Mouse (Mus musculus): ENCODE measurements around the gene Cpne5. TPM values are rescaled to one million over a fixed set of nuclear protein-coding genes. Genes with fewer than 3 reads are reported as not detected.
A peak's percentile ranks its signal among the peaks of the same experiment; 100 is the strongest.

Gene Cpne5
- polyA plus RNA-seq, 1 experiment from 2014 or later, result 24.9 TPM

DNA sequence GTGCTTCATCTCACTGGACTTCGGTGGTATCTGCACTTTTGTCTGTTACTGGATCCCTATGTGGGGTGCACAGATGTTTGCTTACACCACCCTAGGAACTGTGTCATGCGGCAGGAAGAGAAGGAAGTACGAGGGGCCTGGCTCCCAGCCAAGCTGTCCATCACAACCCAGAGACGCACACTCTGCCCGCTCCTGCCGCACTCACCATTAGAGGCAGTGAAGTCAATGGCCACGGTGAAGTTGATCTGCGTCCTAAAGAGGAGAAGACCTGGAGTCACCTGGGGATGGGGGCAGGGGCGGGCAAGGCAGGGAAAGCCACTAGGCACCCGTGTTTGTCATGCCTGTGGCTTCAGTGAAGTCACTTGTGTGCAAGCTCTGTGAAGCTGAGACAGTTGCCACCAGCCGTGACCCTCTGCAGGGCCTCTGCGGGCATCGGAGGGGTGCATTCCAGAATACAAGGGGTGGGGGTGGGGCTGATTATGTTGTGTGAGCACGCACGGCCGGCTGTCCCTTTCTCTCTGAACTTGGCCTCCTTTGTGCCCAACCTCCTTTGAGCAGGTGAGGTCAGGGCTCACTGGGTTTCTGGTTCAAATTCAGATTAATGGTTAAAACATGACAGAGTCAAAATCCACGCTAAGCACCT is 73.4 kb downstream of the Cpne5 start:
- peak overlapping the region; percentile 56; the same call in 1 of the 2 replicates for H3K27ac ChIP-seq (replicated peaks)
- no peaks in the 10 kb centered on the region for H3K36me3 ChIP-seq
- H3K4me2 ChIP-seq (replicated peaks), result no peak overlapping the region
- H3K9me3 ChIP-seq, result no peaks in the 10 kb centered on the region
- no peak overlapping the region for H3K9ac ChIP-seq (replicated peaks)
- 0 out of 2 replicates have a peak, but pooled peaks have one; percentile 33 for ATAC-seq (replicated peaks)
- H3K4me1 ChIP-seq, result peaks cover 21% of the 10 kb centered on the region
- no peak overlapping the region for H3K4me3 ChIP-seq
- 11% methylated on average over 17 of the region's 17 CpGs for WGBS
- H3K27me3 ChIP-seq, result no peaks in the 10 kb centered on the region

DNA sequence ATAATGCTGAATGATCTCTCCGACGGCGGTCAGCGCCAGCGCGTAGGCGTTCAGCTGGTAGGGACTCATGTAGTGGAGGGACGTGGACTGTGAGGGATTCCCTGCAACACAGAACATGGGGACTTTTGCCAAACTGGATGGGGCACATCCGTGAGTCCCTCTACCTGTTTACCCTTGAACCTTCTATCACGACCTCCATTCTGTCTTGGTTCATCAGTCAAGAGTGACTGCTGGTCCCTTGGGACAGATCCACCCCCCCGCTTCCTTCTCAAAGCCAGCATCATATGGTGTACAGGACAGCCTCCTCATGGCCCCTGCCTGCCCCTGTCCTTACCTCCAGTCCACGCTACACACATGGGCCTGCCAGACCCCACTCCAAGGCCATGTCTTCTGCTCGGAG is 75.6 kb downstream of the Cpne5 start:
- Histone ChIP-seq H3K4me2 (replicated peaks) (no peak overlapping the region), H3K36me3 (no peaks in the 10 kb centered on the region), H3K9ac (replicated peaks) (no peak overlapping the region), H3K4me1 (peaks cover 21% of the 10 kb centered on the region), H3K27ac (replicated peaks) (no peak overlapping the region), H3K4me3 (no peak overlapping the region), H3K9me3 (no peaks in the 10 kb centered on the region), H3K27me3 (no peaks in the 10 kb centered on the region)
- ATAC-seq (replicated peaks), result no peak
- 94% methylated on average over 13 of the region's 13 CpGs for WGBS

DNA sequence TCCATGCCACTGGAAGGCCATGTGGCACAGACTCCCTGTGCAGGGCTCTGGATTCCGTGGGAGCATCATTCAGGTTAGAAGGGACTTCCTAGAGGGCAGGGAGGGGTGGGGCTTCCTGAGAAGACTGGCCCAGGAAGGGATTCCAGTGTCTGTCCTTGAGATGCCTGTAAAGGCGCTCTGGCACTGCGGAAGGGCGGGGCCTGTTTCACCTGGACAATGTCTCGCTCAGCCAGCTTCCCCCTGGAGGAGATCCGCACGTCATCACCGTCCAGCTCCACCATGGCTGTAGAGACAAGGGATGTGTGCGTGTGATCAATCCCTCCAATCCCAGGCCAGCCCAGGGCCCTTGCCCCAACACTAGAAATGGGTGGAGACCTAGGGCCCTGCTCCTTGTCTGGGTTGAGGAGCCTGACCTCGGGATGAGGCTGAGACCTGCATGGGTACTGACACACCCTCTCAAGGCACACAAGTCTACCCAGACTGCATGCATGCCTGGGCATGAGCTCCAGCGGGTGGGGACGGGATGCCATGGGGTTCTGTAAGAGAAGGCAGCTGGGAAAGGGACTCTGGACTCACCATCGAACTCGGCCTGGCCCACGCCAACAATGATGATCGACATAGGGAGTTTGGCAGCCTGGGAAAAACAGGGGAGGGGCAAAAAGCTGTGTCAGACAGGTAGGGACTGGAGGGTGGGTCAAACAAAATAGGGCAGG is 78.1 kb downstream of the Cpne5 start:
- ATAC-seq (replicated peaks), result no peak
- H3K9ac ChIP-seq (replicated peaks), result no peak overlapping the region
- H3K27me3 ChIP-seq, result no peaks in the 10 kb centered on the region
- H3K27ac ChIP-seq (replicated peaks), result no peak overlapping the region
- H3K9me3 ChIP-seq, result no peaks in the 10 kb centered on the region
- WGBS, result 90% methylated on average over 16 of the region's 16 CpGs
- peaks cover 8% of the 10 kb centered on the region for H3K4me1 ChIP-seq
- no peak overlapping the region for H3K4me3 ChIP-seq
- H3K36me3 ChIP-seq, result no peaks in the 10 kb centered on the region
- no peak overlapping the region for H3K4me2 ChIP-seq (replicated peaks)

GRCm38 (mm10) chr17:29159320-29159719 is 78.6 kb downstream of the Cpne5 start:
- no peaks in the 10 kb centered on the region for H3K27me3 ChIP-seq
- H3K4me3 ChIP-seq, result no peak overlapping the region
- WGBS, result 90% methylated on average over 5 of the region's 5 CpGs
- no peaks in the 10 kb centered on the region for H3K36me3 ChIP-seq
- H3K9me3 ChIP-seq, result no peaks in the 10 kb centered on the region
- no peak overlapping the region for H3K9ac ChIP-seq (replicated peaks)
- no peak for ATAC-seq (replicated peaks)
- no peak overlapping the region for H3K4me2 ChIP-seq (replicated peaks)
- no peak overlapping the region for H3K27ac ChIP-seq (replicated peaks)
- H3K4me1 ChIP-seq, result peaks cover 2% of the 10 kb centered on the region

DNA sequence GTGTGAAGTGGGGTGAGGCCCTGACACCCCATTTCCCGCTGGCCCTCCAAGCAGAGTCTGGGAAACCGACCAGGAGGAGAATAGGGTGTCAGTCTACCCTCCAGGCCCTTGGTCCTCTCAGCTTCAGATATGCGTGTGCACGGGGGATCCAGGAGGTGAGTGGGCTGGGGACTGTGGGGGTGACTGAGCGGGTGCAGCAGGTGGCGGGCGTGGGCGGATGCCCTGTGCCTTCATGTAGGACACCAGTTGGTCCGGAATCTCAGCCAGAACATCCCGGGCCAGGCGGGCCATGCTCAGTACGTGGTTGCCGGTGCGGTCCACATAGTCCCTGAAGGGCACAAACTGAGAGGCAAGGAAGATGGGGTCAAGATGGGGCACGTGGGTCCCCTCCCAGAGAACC is 79.1 kb downstream of the Cpne5 start:
- Histone ChIP-seq H3K4me2 (replicated peaks) (no peak overlapping the region), H3K27me3 (no peaks in the 10 kb centered on the region), H3K36me3 (no peaks in the 10 kb centered on the region), H3K9ac (replicated peaks) (no peak overlapping the region), H3K27ac (replicated peaks) (no peak overlapping the region), H3K9me3 (no peaks in the 10 kb centered on the region), H3K4me1 (no peaks in the 10 kb centered on the region), H3K4me3 (no peak overlapping the region)
- no peak for ATAC-seq (replicated peaks)
- WGBS, result 94% methylated on average over 15 of the region's 15 CpGs

DNA sequence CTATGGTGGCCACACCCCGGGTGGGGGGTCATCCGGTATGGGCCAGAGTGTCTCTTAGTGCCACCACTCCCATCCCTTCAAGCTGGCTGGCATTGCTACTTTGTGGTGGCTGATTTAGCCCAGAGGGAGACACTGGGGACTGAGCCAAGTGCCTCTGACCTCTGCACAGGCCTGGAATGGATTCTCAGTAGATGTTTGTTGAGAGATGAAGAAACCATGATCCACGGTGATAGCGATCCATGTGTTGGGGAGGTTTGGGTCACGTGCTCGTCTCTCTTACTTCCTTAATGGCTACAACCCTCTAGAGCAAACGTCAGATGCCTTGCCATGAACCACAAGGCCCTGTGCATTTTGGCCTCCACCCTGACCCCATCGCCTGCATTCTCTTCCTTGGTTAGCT is 81.1 kb downstream of the Cpne5 start:
- ATAC-seq (replicated peaks), result no peak
- no peak overlapping the region for H3K27ac ChIP-seq (replicated peaks)
- 87% methylated on average over 8 of the region's 8 CpGs for WGBS
- no peaks in the 10 kb centered on the region for H3K27me3 ChIP-seq
- no peaks in the 10 kb centered on the region for H3K4me1 ChIP-seq
- no peaks in the 10 kb centered on the region for H3K9me3 ChIP-seq
- no peaks in the 10 kb centered on the region for H3K36me3 ChIP-seq
- H3K4me2 ChIP-seq (replicated peaks), result no peak overlapping the region
- H3K9ac ChIP-seq (replicated peaks), result no peak overlapping the region
- no peak overlapping the region for H3K4me3 ChIP-seq

GRCm38 (mm10) chr17:29156396-29156795 is 81.6 kb downstream of the Cpne5 start:
- Histone ChIP-seq H3K9ac (replicated peaks) (no peak overlapping the region), H3K9me3 (no peaks in the 10 kb centered on the region), H3K4me3 (no peak overlapping the region), H3K36me3 (no peaks in the 10 kb centered on the region), H3K4me1 (no peaks in the 10 kb centered on the region), H3K4me2 (replicated peaks) (no peak overlapping the region), H3K27ac (replicated peaks) (no peak overlapping the region), H3K27me3 (no peaks in the 10 kb centered on the region)
- no peak for ATAC-seq (replicated peaks)
- WGBS, result 74% methylated on average over 16 of the region's 16 CpGs

- WGBS, result 52% methylated on average over 12 of the region's 12 CpGs
- no peaks in the 10 kb centered on the region for H3K4me1 ChIP-seq
- H3K36me3 ChIP-seq, result no peaks in the 10 kb centered on the region
- no peak overlapping the region for H3K4me3 ChIP-seq
- no peak for ATAC-seq (replicated peaks)
- H3K9ac ChIP-seq (replicated peaks), result no peak overlapping the region
- no peaks in the 10 kb centered on the region for H3K27me3 ChIP-seq
- no peak overlapping the region for H3K27ac ChIP-seq (replicated peaks)
- no peaks in the 10 kb centered on the region for H3K9me3 ChIP-seq
- no peak overlapping the region for H3K4me2 ChIP-seq (replicated peaks)
Observed at GRCm38 (mm10) chr17:29155355-29156135, 82.4 kb downstream of the Cpne5 start.

GRCm38 (mm10) chr17:29154247-29154646 is 83.7 kb downstream of the Cpne5 start:
- Histone ChIP-seq H3K36me3 (no peaks in the 10 kb centered on the region), H3K27me3 (no peaks in the 10 kb centered on the region), H3K4me3 (no peak overlapping the region), H3K9ac (replicated peaks) (no peak overlapping the region), H3K4me1 (no peaks in the 10 kb centered on the region), H3K9me3 (no peaks in the 10 kb centered on the region), H3K4me2 (replicated peaks) (no peak overlapping the region), H3K27ac (replicated peaks) (no peak overlapping the region)
- ATAC-seq (replicated peaks), result no peak
- 80% methylated on average over 13 of the region's 13 CpGs for WGBS

- WGBS, result 82% methylated on average over 5 of the region's 5 CpGs
- no peaks in the 10 kb centered on the region for H3K4me1 ChIP-seq
- ATAC-seq (replicated peaks), result no peak
- H3K4me2 ChIP-seq (replicated peaks), result no peak overlapping the region
- no peaks in the 10 kb centered on the region for H3K27me3 ChIP-seq
- H3K36me3 ChIP-seq, result no peaks in the 10 kb centered on the region
- no peak overlapping the region for H3K4me3 ChIP-seq
- no peak overlapping the region for H3K9ac ChIP-seq (replicated peaks)
- H3K9me3 ChIP-seq, result no peaks in the 10 kb centered on the region
- no peak overlapping the region for H3K27ac ChIP-seq (replicated peaks)
Observed at GRCm38 (mm10) chr17:29152547-29152946, 85.4 kb downstream of the Cpne5 start.

DNA sequence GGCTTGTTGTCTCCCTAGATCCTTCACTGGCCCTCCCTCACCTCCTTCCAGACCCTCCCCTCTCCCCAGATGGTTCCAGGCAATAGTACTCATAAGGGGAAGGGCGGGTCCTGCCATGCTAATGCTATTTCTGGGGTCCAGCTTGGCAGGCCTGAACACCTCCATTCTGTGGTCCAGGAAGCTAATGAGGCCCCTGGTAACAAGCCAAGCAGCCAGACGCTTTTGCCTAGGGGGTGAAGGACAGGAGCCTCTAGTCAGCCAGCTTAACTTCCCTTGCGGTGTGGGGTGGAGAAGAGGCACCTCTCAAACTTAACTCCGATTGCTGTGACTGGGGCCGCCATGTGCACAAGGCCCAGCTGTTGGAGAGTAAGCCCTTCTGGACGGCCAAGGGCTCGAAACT is 88.2 kb downstream of the Cpne5 start:
- no peak overlapping the region for H3K27ac ChIP-seq (replicated peaks)
- H3K4me2 ChIP-seq (replicated peaks), result no peak overlapping the region
- no peaks in the 10 kb centered on the region for H3K36me3 ChIP-seq
- ATAC-seq (replicated peaks), result no peak
- H3K9me3 ChIP-seq, result no peaks in the 10 kb centered on the region
- WGBS, result 54% methylated on average over 7 of the region's 7 CpGs
- no peak overlapping the region for H3K9ac ChIP-seq (replicated peaks)
- H3K4me1 ChIP-seq, result no peaks in the 10 kb centered on the region
- no peak overlapping the region for H3K4me3 ChIP-seq
- H3K27me3 ChIP-seq, result no peaks in the 10 kb centered on the region

GRCm38 (mm10) chr17:29147773-29148172 is 90.2 kb downstream of the Cpne5 start:
- Histone ChIP-seq H3K27me3 (no peaks in the 10 kb centered on the region), H3K9ac (replicated peaks) (no peak overlapping the region), H3K4me1 (no peaks in the 10 kb centered on the region), H3K4me3 (no peak overlapping the region), H3K4me2 (replicated peaks) (no peak overlapping the region), H3K36me3 (no peaks in the 10 kb centered on the region), H3K9me3 (no peaks in the 10 kb centered on the region), H3K27ac (replicated peaks) (no peak overlapping the region)
- WGBS, result 71% methylated on average over 6 of the region's 6 CpGs
- ATAC-seq (replicated peaks), result no peak

All from forebrain, embryonic 15.5 days (tissue).